Mouse (Mus musculus): ENCODE measurements at regions not wholly inside any gene's neighbourhood (a gene's known extent, or its start where the extent isn't known, plus 50 kb on each side); places are given as distances from the start of the nearest gene placed in this dataset.

DNA sequence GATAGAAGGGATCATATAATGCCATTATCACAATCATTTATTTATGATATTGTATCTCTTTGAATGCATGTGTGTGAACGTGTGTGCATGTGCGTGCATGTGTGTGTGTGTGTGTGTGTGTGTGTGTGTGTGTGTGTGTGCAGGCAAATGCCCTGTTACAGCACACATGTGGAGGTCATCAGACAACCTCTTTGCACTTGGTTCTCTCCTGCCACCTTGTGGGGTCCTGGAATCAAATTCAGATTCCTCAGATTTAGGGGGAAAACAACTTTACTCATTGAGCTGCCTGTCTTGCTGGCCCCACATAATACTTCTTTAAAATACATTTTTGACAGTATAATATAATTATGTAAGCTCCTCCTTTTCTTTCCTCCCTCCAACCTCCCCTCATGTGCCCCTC lies 195.7 kb upstream of the Zic1 start:
- no peak overlapping the region for H3K4me3 ChIP-seq (replicated peaks; ENCODE audit: low read depth, low read length)
- no peaks in the 10 kb centered on the region; the same call in 1 of the 2 replicates for H3K27me3 ChIP-seq (ENCODE audit: insufficient read depth, low read length)
- H3K27ac ChIP-seq, result no peak overlapping the region
- 72% methylated on average over 2 of the region's 2 CpGs for WGBS
- no peak for TF ChIP-seq CTCF (IDR thresholded peaks at IDR 0.05; ENCODE audit: low read depth)
- no peaks in the 10 kb centered on the region for H3K9me3 ChIP-seq (replicated peaks; ENCODE audit: low read length)
- no peak overlapping the region for H3K9ac ChIP-seq (ENCODE audit: low read depth, low read length)
- no peak for DNase-seq (ENCODE audit: low spot score)
- no peak for ATAC-seq (replicated peaks; ENCODE audit: low FRiP score, low read depth)
- no peaks in the 10 kb centered on the region for H3K36me3 ChIP-seq (ENCODE audit: insufficient read depth, low read length)
- no peaks in the 10 kb centered on the region for H3K4me1 ChIP-seq (replicated peaks; ENCODE audit: insufficient read depth, low read length)
- no peak overlapping the region for H3K4me2 ChIP-seq (ENCODE audit: low read length)

GRCm38 (mm10) chr9:91559794-91560193 lies 194.2 kb upstream of the Zic1 start:
- no peak overlapping the region for H3K4me3 ChIP-seq (replicated peaks; ENCODE audit: low read depth, low read length)
- DNase-seq (ENCODE audit: low spot score) (no peak), ATAC-seq (replicated peaks; ENCODE audit: low FRiP score, low read depth) (no peak)
- 81% methylated on average over 6 of the region's 6 CpGs for WGBS
- TF ChIP-seq CTCF (IDR thresholded peaks at IDR 0.05; ENCODE audit: low read depth), result no peak
- no peak overlapping the region for H3K9ac ChIP-seq (ENCODE audit: low read depth, low read length)
- no peak overlapping the region for H3K4me2 ChIP-seq (ENCODE audit: low read length)
- H3K27ac ChIP-seq, result no peak overlapping the region
- no peaks in the 10 kb centered on the region for H3K4me1 ChIP-seq (replicated peaks; ENCODE audit: insufficient read depth, low read length)
- no peaks in the 10 kb centered on the region for H3K9me3 ChIP-seq (replicated peaks; ENCODE audit: low read length)
- H3K36me3 ChIP-seq (ENCODE audit: insufficient read depth, low read length), result no peaks in the 10 kb centered on the region
- H3K27me3 ChIP-seq (ENCODE audit: insufficient read depth, low read length), result no peaks in the 10 kb centered on the region

- ATAC-seq (replicated peaks; ENCODE audit: low FRiP score, low read depth), result no peak
- WGBS, result 60% methylated on average over 4 of the region's 4 CpGs
- no peak for TF ChIP-seq CTCF (IDR thresholded peaks at IDR 0.05; ENCODE audit: low read depth)
Observed at GRCm38 (mm10) chr9:91547051-91547450, 181.4 kb upstream of the Zic1 start.

DNA sequence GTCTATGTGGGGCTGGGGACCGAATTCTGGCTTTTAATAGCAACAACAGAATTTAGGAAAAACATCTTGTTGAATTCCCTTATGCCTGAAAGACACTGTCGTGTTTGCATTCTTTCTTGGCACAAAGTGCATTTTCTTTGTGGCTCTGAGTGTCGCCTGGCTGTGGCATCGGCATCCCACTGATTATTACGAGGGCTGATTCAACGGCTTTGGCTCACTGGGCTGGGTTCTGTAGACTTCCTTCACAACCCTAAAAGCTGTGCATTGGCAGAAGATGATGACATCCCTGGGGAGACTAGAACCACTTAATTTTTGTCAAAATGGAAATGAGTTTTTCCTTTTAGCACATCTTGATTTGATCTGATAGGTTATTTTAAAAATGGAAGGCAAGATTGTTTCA lies 179.8 kb upstream of the Zic1 start:
- H3K27me3 ChIP-seq (ENCODE audit: insufficient read depth, low read length), result no peaks in the 10 kb centered on the region
- H3K9me3 ChIP-seq (replicated peaks; ENCODE audit: low read length), result no peaks in the 10 kb centered on the region
- ATAC-seq (replicated peaks; ENCODE audit: low FRiP score, low read depth) (no peak), DNase-seq (ENCODE audit: low spot score) (no peak)
- H3K27ac ChIP-seq, result no peak overlapping the region
- H3K4me1 ChIP-seq (replicated peaks; ENCODE audit: insufficient read depth, low read length), result no peaks in the 10 kb centered on the region
- H3K36me3 ChIP-seq (ENCODE audit: insufficient read depth, low read length), result no peaks in the 10 kb centered on the region
- no peak for TF ChIP-seq CTCF (IDR thresholded peaks at IDR 0.05; ENCODE audit: low read depth)
- no peak overlapping the region for H3K9ac ChIP-seq (ENCODE audit: low read depth, low read length)
- no peak overlapping the region for H3K4me2 ChIP-seq (ENCODE audit: low read length)
- WGBS, result 69% methylated on average over 6 of the region's 6 CpGs
- H3K4me3 ChIP-seq (replicated peaks; ENCODE audit: low read depth, low read length), result no peak overlapping the region

More at GRCm38 (mm10) chr9:91547051-91547450, 181.4 kb upstream of the Zic1 start:
- DNase-seq (ENCODE audit: low spot score), result no peak
- H3K27ac ChIP-seq, result no peak overlapping the region
- H3K36me3 ChIP-seq (ENCODE audit: insufficient read depth, low read length), result no peaks in the 10 kb centered on the region
- no peaks in the 10 kb centered on the region for H3K9me3 ChIP-seq (replicated peaks; ENCODE audit: low read length)
- no peak overlapping the region for H3K4me3 ChIP-seq (replicated peaks; ENCODE audit: low read depth, low read length)
- no peak overlapping the region for H3K9ac ChIP-seq (ENCODE audit: low read depth, low read length)
- no peaks in the 10 kb centered on the region for H3K4me1 ChIP-seq (replicated peaks; ENCODE audit: insufficient read depth, low read length)
- H3K4me2 ChIP-seq (ENCODE audit: low read length), result no peak overlapping the region
- H3K27me3 ChIP-seq (ENCODE audit: insufficient read depth, low read length), result no peaks in the 10 kb centered on the region

GRCm38 (mm10) chr9:91528838-91529475 lies 163.3 kb upstream of the Zic1 start:
- Histone ChIP-seq H3K36me3 (ENCODE audit: insufficient read depth, low read length) (no peaks in the 10 kb centered on the region), H3K27ac (no peak overlapping the region), H3K4me3 (replicated peaks; ENCODE audit: low read depth, low read length) (no peak overlapping the region), H3K4me1 (replicated peaks; ENCODE audit: insufficient read depth, low read length) (no peaks in the 10 kb centered on the region), H3K4me2 (ENCODE audit: low read length) (no peak overlapping the region), H3K27me3 (ENCODE audit: insufficient read depth, low read length) (no peaks in the 10 kb centered on the region), H3K9ac (ENCODE audit: low read depth, low read length) (no peak overlapping the region), H3K9me3 (replicated peaks; ENCODE audit: low read length) (no peaks in the 10 kb centered on the region)
- DNase-seq (ENCODE audit: low spot score) (no peak), ATAC-seq (replicated peaks; ENCODE audit: low FRiP score, low read depth) (no peak)
- WGBS, result 84% methylated on average over 3 of the region's 3 CpGs
- no peak for TF ChIP-seq CTCF (IDR thresholded peaks at IDR 0.05; ENCODE audit: low read depth)

DNA sequence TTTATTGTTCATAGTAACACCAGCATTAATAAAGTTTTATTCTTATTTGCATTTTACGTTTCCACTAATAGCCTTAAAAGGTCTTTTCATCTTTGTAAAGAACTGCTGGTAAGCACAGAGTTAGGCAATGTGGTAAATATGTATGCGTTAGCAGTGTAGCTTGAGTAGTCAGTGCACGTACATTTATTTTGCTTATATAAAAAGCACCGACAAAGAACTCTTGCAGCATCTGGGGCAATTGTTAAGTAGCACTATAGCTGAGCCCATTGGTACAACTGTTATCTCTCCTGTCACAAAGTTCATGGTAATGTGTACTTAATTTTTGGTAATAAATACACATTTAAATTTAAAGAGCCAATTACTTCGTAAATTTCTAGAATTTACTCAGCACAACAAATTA lies 162.8 kb upstream of the Zic1 start:
- H3K36me3 ChIP-seq (ENCODE audit: insufficient read depth, low read length), result no peaks in the 10 kb centered on the region
- H3K4me3 ChIP-seq (replicated peaks; ENCODE audit: low read depth, low read length), result no peak overlapping the region
- DNase-seq (ENCODE audit: low spot score) (no peak), ATAC-seq (replicated peaks; ENCODE audit: low FRiP score, low read depth) (no peak)
- WGBS, result 79% methylated on average over 5 of the region's 5 CpGs
- no peaks in the 10 kb centered on the region for H3K27me3 ChIP-seq (ENCODE audit: insufficient read depth, low read length)
- no peaks in the 10 kb centered on the region for H3K4me1 ChIP-seq (replicated peaks; ENCODE audit: insufficient read depth, low read length)
- H3K9me3 ChIP-seq (replicated peaks; ENCODE audit: low read length), result no peaks in the 10 kb centered on the region
- H3K27ac ChIP-seq, result no peak overlapping the region
- no peak for TF ChIP-seq CTCF (IDR thresholded peaks at IDR 0.05; ENCODE audit: low read depth)
- no peak overlapping the region for H3K9ac ChIP-seq (ENCODE audit: low read depth, low read length)
- no peak overlapping the region for H3K4me2 ChIP-seq (ENCODE audit: low read length)

- no peak overlapping the region for H3K4me3 ChIP-seq (replicated peaks; ENCODE audit: low read depth, low read length)
- H3K36me3 ChIP-seq (ENCODE audit: insufficient read depth, low read length), result no peaks in the 10 kb centered on the region
- H3K9ac ChIP-seq (ENCODE audit: low read depth, low read length), result no peak overlapping the region
- no peak overlapping the region for H3K4me2 ChIP-seq (ENCODE audit: low read length)
- 45% methylated on average over 3 of the region's 3 CpGs for WGBS
- H3K4me1 ChIP-seq (replicated peaks; ENCODE audit: insufficient read depth, low read length), result no peaks in the 10 kb centered on the region
- no peaks in the 10 kb centered on the region for H3K27me3 ChIP-seq (ENCODE audit: insufficient read depth, low read length)
- DNase-seq (ENCODE audit: low spot score) (no peak), ATAC-seq (replicated peaks; ENCODE audit: low FRiP score, low read depth) (no peak)
- H3K27ac ChIP-seq, result no peak overlapping the region
- no peak for TF ChIP-seq CTCF (IDR thresholded peaks at IDR 0.05; ENCODE audit: low read depth)
- H3K9me3 ChIP-seq (replicated peaks; ENCODE audit: low read length), result no peaks in the 10 kb centered on the region
Observed at GRCm38 (mm10) chr9:91520521-91520920, 154.9 kb upstream of the Zic1 start.

All from kidney, postnatal 0 days (tissue).